Mouse (Mus musculus) olfactory bulb, adult 2 months (tissue): ENCODE results near the gene Glis3.

Source experiments
- CTCF ChIP-seq: fragments of 200-500 bp; IDR thresholded peaks from 2 replicates; pipeline ENCODE4 v1.5.1; 2012; ENCODE audit warnings: low read depth, mild to moderate bottlenecking, low read length, moderate library complexity; ENCODE audit not compliant: insufficient read depth
- POLR2A ChIP-seq: fragments of 200-500 bp; IDR thresholded peaks from 2 replicates; pipeline ENCODE4 v1.6.1; 2012; ENCODE audit warnings: mild to moderate bottlenecking, low read depth, low read length, moderate library complexity; ENCODE audit not compliant: insufficient read depth

- no peak for TF ChIP-seq CTCF
- no peak for TF ChIP-seq POLR2A
These were observed 24.7 kb downstream of the Glis3 start for GRCm38 (mm10) chr19:28655166-28655565.
